Mouse (Mus musculus) heart, embryonic 11.5 days (tissue): ENCODE data around the gene Dna2. TPM values are rescaled to one million over a fixed set of nuclear protein-coding genes. Genes with fewer than 3 reads are reported as not detected.
A peak's percentile ranks its signal among the peaks of the same experiment; 100 is the strongest.

Experiments
- ATAC-seq: fragments of 200-750 bp; cut with Nextera tagmentation; replicated peaks from 2 replicates; pipeline ENCODE4 v1.8.0; 2017; ENCODE audit warnings: moderate library complexity; ENCODE audit not compliant: insufficient number of reproducible peaks, low FRiP score, low TSS enrichment
- H3K27ac ChIP-seq: fragments of 300-500 bp; sonication (generic); 2 replicates; pipeline ENCODE4 v1.5.1; 2014; ENCODE audit warnings: mild to moderate bottlenecking, low read depth, low read length
- H3K27me3 ChIP-seq: fragments of 300-500 bp; sonication (generic); 2 replicates; pipeline ENCODE4 v1.6.1; 2014; ENCODE audit warnings: mild to moderate bottlenecking, low read length, mixed read lengths; ENCODE audit not compliant: control insufficient read depth, insufficient read depth
- H3K36me3 ChIP-seq: fragments of 300-500 bp; sonication (generic); 2 replicates; pipeline ENCODE4 v1.6.1; 2014; ENCODE audit warnings: mild to moderate bottlenecking, low read length, moderate library complexity, mixed read lengths; ENCODE audit not compliant: control insufficient read depth, insufficient read depth
- H3K4me1 ChIP-seq: fragments of 300-500 bp; sonication (generic); 2 replicates; pipeline ENCODE4 v1.6.1; 2014; ENCODE audit warnings: low read length; ENCODE audit not compliant: control insufficient read depth, insufficient read depth
- H3K4me2 ChIP-seq: fragments of 300-500 bp; sonication (generic); 2 replicates; pipeline ENCODE4 v1.6.1; 2014; ENCODE audit warnings: mild to moderate bottlenecking, moderate library complexity
- H3K4me3 ChIP-seq: fragments of 300-500 bp; sonication (generic); 2 replicates; pipeline ENCODE4 v1.5.1; 2014; ENCODE audit warnings: low read depth, low read length
- H3K9ac ChIP-seq: fragments of 300-500 bp; sonication (generic); 2 replicates; pipeline ENCODE4 v1.6.1; 2014; ENCODE audit warnings: mild to moderate bottlenecking, low read depth, low read length, moderate library complexity
- H3K9me3 ChIP-seq: fragments of 300-500 bp; sonication (generic); replicated peaks from 2 replicates; pipeline ENCODE4 v1.6.1; 2016; ENCODE audit warnings: low read length; ENCODE audit not compliant: control insufficient read depth
- WGBS: fragments of 180-500 bp; shearing (Covaris S2); extraction: QIAGEN DNeasy Blood & Tissue Kit; methylation state at CpG from one replicate; pipeline ENCODE4 v1.1.7; 2014; ENCODE audit not compliant: insufficient replicate concordance; 5-methylcytosine and 5-hydroxymethylcytosine counted together
- polyA plus RNA-seq: library from polyadenylated mRNA; unstranded; fragments of >200 nt; fragmentation: Nextera tagmentation; extraction: Ambion mirVana; gene quantifications from 2 replicates; pipeline ENCODE4 v1.2.1, GENCODE M21; 2014

Gene Dna2
- polyA plus RNA-seq, 1 experiment from 2014 or later, result 26.2 TPM

GRCm38 (mm10) chr10:62965796-62966195 is 19.0 kb downstream of the Dna2 start:
- no peak overlapping the region for H3K4me2 ChIP-seq
- H3K4me1 ChIP-seq, result no peaks in the 10 kb centered on the region
- H3K4me3 ChIP-seq, result no peak overlapping the region
- H3K27me3 ChIP-seq, result no peaks in the 10 kb centered on the region
- H3K27ac ChIP-seq, result no peak overlapping the region
- H3K9me3 ChIP-seq, result no peaks in the 10 kb centered on the region
- 88% methylated on average over 11 of the region's 11 CpGs for WGBS
- H3K9ac ChIP-seq, result no peak overlapping the region
- ATAC-seq, result no peak
- H3K36me3 ChIP-seq, result peaks cover 27% of the 10 kb centered on the region

- Histone ChIP-seq H3K4me3 (no peak overlapping the region), H3K27me3 (no peaks in the 10 kb centered on the region), H3K36me3 (peaks cover 25% of the 10 kb centered on the region), H3K4me2 (no peak overlapping the region), H3K9me3 (no peaks in the 10 kb centered on the region), H3K4me1 (no peaks in the 10 kb centered on the region), H3K9ac (no peak overlapping the region), H3K27ac (no peak overlapping the region)
- WGBS, result 92% methylated on average over 15 of the region's 15 CpGs
- no peak for ATAC-seq
Observed at GRCm38 (mm10) chr10:62966291-62966690, 19.5 kb downstream of the Dna2 start.

GRCm38 (mm10) chr10:62971821-62972220 is 25.0 kb downstream of the Dna2 start:
- no peaks in the 10 kb centered on the region for H3K27me3 ChIP-seq
- no peak for ATAC-seq
- no peaks in the 10 kb centered on the region for H3K9me3 ChIP-seq
- no peak overlapping the region for H3K27ac ChIP-seq
- H3K4me2 ChIP-seq, result no peak overlapping the region
- H3K36me3 ChIP-seq, result peaks cover 13% of the 10 kb centered on the region
- no peak overlapping the region for H3K4me3 ChIP-seq
- no peaks in the 10 kb centered on the region for H3K4me1 ChIP-seq
- 78% methylated on average over 16 of the region's 16 CpGs for WGBS
- H3K9ac ChIP-seq, result no peak overlapping the region

- WGBS, result 14% methylated on average over 10 of the region's 10 CpGs
- Histone ChIP-seq H3K9ac (peak overlapping the region; percentile 88; the same call in 1 of the 2 replicates), H3K4me2 (peak overlapping the region; percentile 76), H3K36me3 (no peaks in the 10 kb centered on the region), H3K27ac (no peak overlapping the region), H3K4me3 (peak overlapping the region; percentile 73), H3K4me1 (peaks cover 4% of the 10 kb centered on the region; the same call in 1 of the 2 replicates), H3K27me3 (no peaks in the 10 kb centered on the region), H3K9me3 (no peaks in the 10 kb centered on the region)
- no peak for ATAC-seq
Observed at GRCm38 (mm10) chr10:62979667-62980038, 32.8 kb downstream of the Dna2 start.

GRCm38 (mm10) chr10:62980039-62980954 is 33.5 kb downstream of the Dna2 start, which contains the start of gene Rufy2:
Gene Rufy2 (plus strand): TSS chr10:62980223.
- ATAC-seq, result peak; percentile 78
- H3K4me2 ChIP-seq, result peak within 1 kb of the TSS; percentile 76
- peak within 1 kb of the TSS; percentile 58 for H3K27ac ChIP-seq
- peak within 1 kb of the TSS; percentile 88 for H3K9ac ChIP-seq
- WGBS, result under 1% methylated on average over 77 of the region's 77 CpGs
- H3K4me3 ChIP-seq, result peak within 1 kb of the TSS; percentile 73
- H3K36me3 ChIP-seq, result no peaks in the 10 kb centered on the region
- H3K4me1 ChIP-seq, result peaks cover 4% of the 10 kb centered on the region; the same call in 1 of the 2 replicates
- no peaks in the 10 kb centered on the region for H3K9me3 ChIP-seq
- no peaks in the 10 kb centered on the region for H3K27me3 ChIP-seq

GRCm38 (mm10) chr10:62984072-62984471 is 37.2 kb downstream of the Dna2 start:
- Histone ChIP-seq H3K9me3 (no peaks in the 10 kb centered on the region), H3K27me3 (no peaks in the 10 kb centered on the region), H3K36me3 (no peaks in the 10 kb centered on the region), H3K27ac (no peak overlapping the region), H3K4me1 (peaks cover 4% of the 10 kb centered on the region; the same call in 1 of the 2 replicates), H3K9ac (no peak overlapping the region), H3K4me3 (no peak overlapping the region), H3K4me2 (no peak overlapping the region)
- ATAC-seq, result no peak
- 87% methylated on average over 11 of the region's 11 CpGs for WGBS

GRCm38 (mm10) chr10:62984495-62984894 is 37.7 kb downstream of the Dna2 start:
- H3K4me2 ChIP-seq, result no peak overlapping the region

GRCm38 (mm10) chr10:62987341-62987740 is 40.5 kb downstream of the Dna2 start:
- 30% methylated on average over 3 of the region's 3 CpGs for WGBS
- Histone ChIP-seq H3K4me2 (no peak overlapping the region), H3K4me3 (no peak overlapping the region), H3K9ac (no peak overlapping the region), H3K27me3 (no peaks in the 10 kb centered on the region), H3K27ac (no peak overlapping the region), H3K9me3 (no peaks in the 10 kb centered on the region), H3K4me1 (no peaks in the 10 kb centered on the region), H3K36me3 (peaks cover 12% of the 10 kb centered on the region; the same call in 1 of the 2 replicates)
- ATAC-seq, result no peak

More at GRCm38 (mm10) chr10:62984495-62984894, 37.7 kb downstream of the Dna2 start:
- Histone ChIP-seq H3K27ac (no peak overlapping the region), H3K9ac (no peak overlapping the region), H3K4me1 (peaks cover 4% of the 10 kb centered on the region; the same call in 1 of the 2 replicates), H3K9me3 (no peaks in the 10 kb centered on the region), H3K36me3 (no peaks in the 10 kb centered on the region), H3K27me3 (no peaks in the 10 kb centered on the region), H3K4me3 (no peak overlapping the region)
- no peak for ATAC-seq
- 81% methylated on average over 6 of the region's 6 CpGs for WGBS
